Mouse (Mus musculus) urinary bladder, postnatal 36 days (tissue): ENCODE data around the gene Sipa1.

Experiments
- DNase-seq, 2 experiments: peaks; one replicate each; pipeline ENCODE4 v3.0.0; 2022; ENCODE audit warnings: low spot score in 2 of 2, mixed read lengths in 1 of 2

Sipa1 gene

DNA sequence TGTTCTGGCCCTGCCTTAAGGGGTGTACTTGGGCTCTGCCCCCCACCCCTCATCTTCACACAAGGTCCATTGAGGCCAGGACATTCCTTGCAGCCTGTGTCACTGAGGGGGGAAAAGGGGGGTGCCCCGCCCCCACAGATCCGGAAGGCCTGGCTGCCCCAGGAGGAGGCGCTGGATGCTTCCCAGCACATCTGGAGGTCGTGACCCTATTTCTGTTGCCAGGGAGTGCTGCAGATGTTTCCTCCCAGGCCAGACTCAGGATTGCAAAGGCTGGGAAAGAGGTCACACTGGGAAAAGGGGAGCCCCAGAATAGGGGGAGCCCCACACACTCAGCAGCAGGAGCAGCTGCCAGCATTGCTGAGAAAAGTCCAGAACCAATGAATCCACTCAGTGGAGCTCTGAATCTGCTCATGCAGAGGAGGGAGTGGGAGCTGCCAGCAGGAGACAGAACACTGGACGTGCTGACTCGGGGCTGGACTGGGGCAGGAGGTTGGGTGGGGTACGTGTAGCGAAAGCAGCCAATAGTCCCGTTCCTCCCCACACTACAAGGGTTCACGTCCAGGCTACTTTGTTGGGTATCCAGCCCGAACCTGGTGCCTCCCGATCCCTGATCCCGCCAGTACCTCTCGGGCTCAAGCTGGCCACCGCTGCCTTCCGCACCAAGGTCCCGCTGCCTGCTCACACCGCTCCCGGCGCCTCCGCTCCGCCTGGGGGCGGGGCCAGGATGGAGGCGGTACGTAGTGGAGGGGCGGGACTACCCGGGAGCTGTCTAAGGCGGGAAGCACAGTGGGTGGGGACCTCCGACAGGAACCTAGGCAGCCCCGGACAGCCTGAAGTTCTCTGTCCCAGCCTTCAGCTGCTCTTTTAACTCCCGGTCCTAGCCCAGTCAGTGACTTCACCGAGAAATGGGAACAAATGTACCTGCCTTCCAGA lies at the start of gene Sipa1:
TSS of gene Sipa1 (minus strand) at position 727 of the 933 bp plus-strand sequence.
- DNase-seq = peak; percentile 94

DNA sequence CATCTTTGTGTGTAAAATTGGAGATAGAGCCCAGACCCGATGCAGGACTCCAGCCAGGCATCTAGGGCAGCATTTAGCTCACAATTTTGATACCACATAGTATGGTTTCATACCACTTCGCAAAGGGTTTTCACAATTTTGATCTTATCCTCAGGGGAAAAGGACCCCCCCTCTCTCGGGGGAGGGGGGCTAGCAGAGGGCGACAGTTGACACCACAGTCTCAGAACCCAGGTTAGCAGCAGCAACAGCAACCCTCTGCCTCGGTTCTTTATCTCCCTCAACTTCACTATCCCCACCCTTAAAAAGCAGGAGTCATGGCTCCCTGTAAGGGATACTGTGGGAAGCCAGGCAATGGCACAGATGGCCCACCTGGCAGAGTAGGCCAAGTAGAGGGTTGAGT lies 49.7 kb upstream of the Sipa1 start:
- DNase-seq = no peak

- no peak for DNase-seq
These were observed 48.5 kb upstream of the Sipa1 start for GRCm38 (mm10) chr19:5711907-5712460.

GRCm38 (mm10) chr19:5711218-5711617 lies 47.7 kb upstream of the Sipa1 start:
- DNase-seq = peak; percentile 55 to 66

GRCm38 (mm10) chr19:5710581-5710980 lies 47.1 kb upstream of the Sipa1 start:
- DNase-seq = no peak

DNA sequence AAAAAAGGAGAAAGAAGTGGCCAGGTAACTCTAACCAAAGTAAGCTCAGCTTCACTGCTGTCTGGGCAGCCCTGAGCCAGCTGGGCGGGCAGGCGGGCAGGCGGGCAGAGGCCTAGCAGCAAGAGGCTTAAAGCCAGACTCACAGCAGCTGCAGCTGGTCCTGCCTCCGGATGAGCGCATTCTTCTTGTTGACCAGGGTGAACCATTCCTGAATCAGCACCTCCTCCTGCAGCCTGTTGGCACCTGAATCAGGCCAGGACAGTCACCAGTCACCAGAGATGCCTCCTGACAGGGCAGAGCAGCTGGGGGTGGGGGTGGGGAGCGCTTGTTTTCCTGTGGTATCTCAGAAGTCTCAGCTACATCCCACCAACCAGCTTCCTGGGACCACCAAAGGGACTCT lies 46.6 kb upstream of the Sipa1 start:
- no peak for DNase-seq

- no peak for DNase-seq
These were observed 41.5 kb upstream of the Sipa1 start for GRCm38 (mm10) chr19:5704801-5705571.

DNA sequence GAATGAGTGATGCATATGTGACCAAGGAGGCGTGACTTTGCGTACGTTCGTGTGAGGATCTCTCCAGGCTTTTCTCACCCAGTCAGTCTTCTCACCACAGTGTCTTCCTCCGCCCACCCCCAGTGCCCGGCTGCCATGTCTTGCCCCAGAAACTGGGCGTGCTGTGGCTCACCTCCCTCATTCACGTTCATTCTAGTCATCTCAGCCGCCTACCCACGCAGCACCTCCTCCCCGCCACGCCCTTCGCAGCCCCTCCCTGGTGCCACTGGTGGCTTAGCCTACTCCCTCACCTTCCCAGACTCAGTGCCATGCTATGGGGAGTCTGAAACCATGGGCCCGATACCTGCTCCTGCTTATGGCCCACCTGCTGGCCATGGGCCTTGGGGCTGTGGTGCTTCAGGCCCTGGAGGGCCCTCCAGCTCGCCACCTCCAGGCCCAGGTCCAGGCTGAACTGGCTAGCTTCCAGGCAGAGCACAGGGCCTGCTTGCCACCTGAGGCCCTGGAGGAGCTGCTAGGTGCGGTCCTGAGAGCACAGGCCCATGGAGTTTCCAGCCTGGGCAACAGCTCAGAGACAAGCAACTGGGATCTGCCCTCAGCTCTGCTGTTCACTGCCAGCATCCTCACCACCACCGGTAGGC lies 40.8 kb upstream of the Sipa1 start, which contains the start of gene Kcnk7:
TSS of gene Kcnk7 (plus strand) at position 205 of the 638 bp plus-strand sequence.
- DNase-seq = no peak

- DNase-seq = no peak
These were observed 32.4 kb upstream of the Sipa1 start for GRCm38 (mm10) chr19:5695849-5696462.

GRCm38 (mm10) chr19:5693801-5694200 lies 30.3 kb upstream of the Sipa1 start:
- no peak for DNase-seq

- no peak for DNase-seq
These were observed 29.4 kb upstream of the Sipa1 start for GRCm38 (mm10) chr19:5692913-5693396.

GRCm38 (mm10) chr19:5692086-5692912 lies 28.8 kb upstream of the Sipa1 start:
- peak in 1 of 2 experiments; percentile 54 for DNase-seq

DNA sequence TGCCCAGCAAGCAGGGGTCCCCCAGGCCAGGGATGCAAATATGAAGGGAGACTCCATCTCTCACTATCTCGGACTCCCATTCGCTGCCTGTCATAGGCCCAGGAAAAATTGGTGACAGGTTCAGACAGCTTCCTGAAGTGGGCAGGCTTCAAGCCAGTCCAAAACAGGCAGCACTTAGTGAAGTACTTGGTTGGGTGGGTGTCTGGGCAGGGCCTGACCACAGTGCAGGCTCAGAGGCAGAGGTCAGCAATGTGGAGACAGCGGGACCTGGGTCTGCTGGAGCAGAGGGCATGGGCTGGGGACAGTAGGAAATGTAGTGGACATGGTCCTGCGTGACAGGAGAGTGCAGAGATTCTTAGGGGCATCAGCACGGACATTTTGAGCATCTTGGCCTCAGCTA lies 28.1 kb upstream of the Sipa1 start:
- no peak for DNase-seq

DNA sequence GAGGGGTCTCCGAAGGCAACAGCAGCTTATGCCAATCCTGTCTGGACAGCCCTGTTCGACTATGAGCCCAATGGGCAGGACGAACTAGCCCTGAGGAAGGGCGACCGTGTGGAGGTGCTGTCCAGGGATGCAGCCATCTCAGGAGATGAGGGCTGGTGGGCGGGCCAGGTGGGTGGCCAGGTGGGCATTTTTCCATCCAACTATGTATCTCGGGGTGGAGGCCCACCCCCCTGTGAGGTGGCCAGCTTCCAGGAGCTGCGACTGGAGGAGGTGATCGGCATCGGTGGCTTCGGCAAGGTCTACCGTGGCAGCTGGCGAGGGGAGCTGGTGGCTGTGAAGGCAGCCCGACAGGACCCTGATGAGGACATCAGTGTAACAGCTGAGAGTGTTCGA lies 26.8 kb upstream of the Sipa1 start:
- no peak for DNase-seq

GRCm38 (mm10) chr19:5689565-5690342 lies 26.2 kb upstream of the Sipa1 start:
- DNase-seq = peak; percentile 84 to 91

DNA sequence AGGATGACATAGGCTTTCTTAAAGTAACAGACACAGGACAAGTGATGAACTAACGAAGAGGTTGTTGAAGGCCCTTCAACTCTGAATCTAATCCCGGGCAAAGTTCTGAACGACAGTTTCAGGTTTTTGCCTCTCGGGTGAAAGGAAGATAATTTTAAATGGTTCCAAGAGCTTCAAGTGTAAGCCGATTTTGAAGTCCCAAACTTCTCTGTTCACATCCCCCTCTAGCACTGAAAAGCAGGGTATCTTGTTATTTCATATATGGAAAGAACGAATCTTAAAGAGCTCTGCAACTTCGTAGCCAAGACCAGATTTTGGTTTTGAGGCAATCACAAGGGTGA lies 25.6 kb upstream of the Sipa1 start:
- no peak for DNase-seq

- peak; percentile 92 to 97 for DNase-seq
These were observed 24.9 kb upstream of the Sipa1 start, which contains the start of the genes Map3k11 and Pcnx3 for GRCm38 (mm10) chr19:5688200-5689087. TSS of gene Map3k11 (plus strand) at chr19:5688742. TSS of gene Pcnx3 (minus strand) at chr19:5688908.

- DNase-seq = no peak
These were observed 24.2 kb upstream of the Sipa1 start for GRCm38 (mm10) chr19:5687738-5688137.
